Comparison of ENCODE assay signal across 9 mouse cellular contexts in genomic region chr16:91459841-91460370, GRCm38 (mm10). TPM values are rescaled to one million over a fixed set of nuclear protein-coding genes. Genes with fewer than 3 reads are reported as not detected.
DNase-seq lines count a peak whose midpoint lies in the region; ATAC-seq and TF ChIP-seq lines count a peak whose summit lies in the region.
"Had no signal": no experiment of that assay in that cellular context is flagged by ENCODE, and none has a peak within 500 bp of the region (broad histone marks: within the 10 kb centered on the region; RNA-seq: fewer than 3 reads in every experiment).

No protein-coding gene starts in this region.

- 53% methylated on average over 11 of the region's 11 CpGs for WGBS in spleen, adult 2 months
- WGBS in neural tube, embryonic 15.5 days, result 76% methylated on average over 11 of the region's 11 CpGs

- H3K27me3 ChIP-seq in spleen, adult 2 months (ENCODE audit: control insufficient read depth, insufficient read depth, low read length), result no peaks in the 10 kb centered on the region
- H3K27me3 ChIP-seq in neural tube, embryonic 15.5 days (replicated peaks), result no peaks in the 10 kb centered on the region

- no peaks in the 10 kb centered on the region for H3K36me3 ChIP-seq in spleen, adult 2 months (ENCODE audit: control insufficient read depth, insufficient read depth, low read length)
- no peaks in the 10 kb centered on the region for H3K36me3 ChIP-seq in neural tube, embryonic 15.5 days

- no peak for DNase-seq in layer of hippocampus, adult 2 months (ENCODE audit: low spot score in 2 of 2)
- DNase-seq in layer of hippocampus, postnatal 36 days, result no peak
- peak; percentile 30 for DNase-seq in ES-CJ7 (ENCODE audit: low read depth, low spot score)
- DNase-seq in spleen, adult 2 months (ENCODE audit: low read depth in 1 of 2, low spot score in 2 of 2), result peak in 1 of 2 experiments; percentile 53
- no peak for DNase-seq in left cerebral cortex, postnatal 4 days
- no peak for DNase-seq in MN1 (ENCODE audit: low spot score)
- DNase-seq: right cerebral cortex, postnatal 4 days had no signal

- H3K4me1 ChIP-seq in bone marrow macrophage, adult 2 months (ENCODE audit: control insufficient read depth, insufficient read depth, low read length), result peaks cover 33% of the 10 kb centered on the region
- peaks cover 26% of the 10 kb centered on the region; the same call in 1 of the 2 replicates for H3K4me1 ChIP-seq in spleen, adult 2 months (ENCODE audit: control insufficient read depth, insufficient read depth, insufficient read length)
- peaks cover 15% of the 10 kb centered on the region for H3K4me1 ChIP-seq in neural tube, embryonic 15.5 days

- no peak overlapping the region for H3K27ac ChIP-seq in layer of hippocampus, adult 2 months
- peak overlapping the region; percentile 95 for H3K27ac ChIP-seq in bone marrow macrophage, adult 2 months (ENCODE audit: insufficient read depth, low read depth, low read length)
- H3K27ac ChIP-seq in spleen, adult 2 months (ENCODE audit: insufficient read depth, low read length), result peak overlapping the region; percentile 35
- no peak overlapping the region for H3K27ac ChIP-seq in neural tube, embryonic 15.5 days (replicated peaks)

- H3K9me3 ChIP-seq in neural tube, embryonic 15.5 days (replicated peaks), result no peaks in the 10 kb centered on the region

- peak; percentile 69 for TF ChIP-seq CTCF in layer of hippocampus, adult 2 months (conservative IDR thresholded peaks at IDR 0.05)
- TF ChIP-seq CTCF in bone marrow macrophage, adult 2 months (IDR thresholded peaks at IDR 0.05; ENCODE audit: low read depth, low read length), result peak; percentile 84
- peak; percentile 46; the same call in 1 of the 2 replicates for TF ChIP-seq CTCF in spleen, adult 2 months (IDR thresholded peaks at IDR 0.05; ENCODE audit: extremely low read depth, insufficient read depth, insufficient read length, insufficient replicate concordance)

- H3K4me3 ChIP-seq in layer of hippocampus, adult 2 months, result no peak overlapping the region
- H3K4me3 ChIP-seq in bone marrow macrophage, adult 2 months (ENCODE audit: insufficient read depth, low read length), result no peak overlapping the region
- H3K4me3 ChIP-seq in spleen, adult 2 months (ENCODE audit: extremely low read depth, insufficient read depth, insufficient read length), result no peak overlapping the region
- no peak overlapping the region for H3K4me3 ChIP-seq in neural tube, embryonic 15.5 days (replicated peaks)

- TF ChIP-seq POLR2A in bone marrow macrophage, adult 2 months (IDR thresholded peaks at IDR 0.05; ENCODE audit: borderline replicate concordance, low read depth, low read length), result no peak
- TF ChIP-seq POLR2A in spleen, adult 2 months (IDR thresholded peaks at IDR 0.05; ENCODE audit: low read depth, low read length), result no peak

- no peak overlapping the region for H3K9ac ChIP-seq in neural tube, embryonic 15.5 days (replicated peaks)

- H3K4me2 ChIP-seq in neural tube, embryonic 15.5 days, result no peak overlapping the region

- ATAC-seq in neural tube, embryonic 15.5 days (ENCODE audit: low FRiP score), result no peak

- intact Hi-C loops in left cerebral cortex, postnatal 4 days (cut with DNase I), result no loop called here

RNA-seq across cellular contexts. Expression of gene Ifnar1, which starts 25.1 kb away (rescaled TPM):
- 10 to 100 TPM; 42.2 to 45.9 TPM for total RNA-seq in layer of hippocampus, adult 2 months (2021)
- total RNA-seq in layer of hippocampus, postnatal 36 days (2021), result 10 to 100 TPM; 45.9 to 51.7 TPM
- 89.1 and 92.5 TPM in 2 replicates for polyA plus RNA-seq in bone marrow macrophage, adult 2 months (2012; ENCODE audit: insufficient read depth, insufficient read length, missing spikeins)
- polyA plus RNA-seq in spleen, adult 2 months (2012; rRNA removed), result 22.3 and 25.4 TPM in 2 replicates
- 10 to 100 TPM; 83.8 to 92.7 TPM for total RNA-seq in left cerebral cortex, postnatal 4 days (2021)
- polyA plus RNA-seq in neural tube, embryonic 15.5 days (2015; fragmentation: Nextera tagmentation; extraction: Ambion mirVana), result 45.3 and 46.8 TPM in 2 replicates

RNA-seq across cellular contexts. Expression of gene Il10rb, which starts 53.9 kb away (rescaled TPM):
- total RNA-seq in layer of hippocampus, adult 2 months (2021), result 1 to 10 TPM; 8.6 to 9.0 TPM
- total RNA-seq in layer of hippocampus, postnatal 36 days (2021), result 1 to 10 TPM; 8.9 to 9.2 TPM
- polyA plus RNA-seq in bone marrow macrophage, adult 2 months (2012; ENCODE audit: insufficient read depth, insufficient read length, missing spikeins), result 345 and 358 TPM in 2 replicates
- polyA plus RNA-seq in spleen, adult 2 months (2012; rRNA removed), result 40.0 and 43.8 TPM in 2 replicates
- 1 to 10 TPM; 7.0 to 7.8 TPM for total RNA-seq in left cerebral cortex, postnatal 4 days (2021)
- polyA plus RNA-seq in neural tube, embryonic 15.5 days (2015; fragmentation: Nextera tagmentation; extraction: Ambion mirVana), result 14.4 and 26.5 TPM in 2 replicates

Comparison
In these comparisons a context has a peak if more than half of its experiments do, and no peak if none do; other contexts are left out.
1. H3K27ac ChIP-seq: peak in bone marrow macrophage, adult 2 months (single experiment) and spleen, adult 2 months (single experiment); none in layer of hippocampus, adult 2 months (single experiment) and neural tube, embryonic 15.5 days (single experiment).
2. Peak in every context shown above with its lines, with median percentiles within 50 percentile points of each other: CTCF ChIP-seq.